Mouse (Mus musculus): Measurements from ENCODE around the gene Ckmt1. TPM values are rescaled to one million over a fixed set of nuclear protein-coding genes. Genes with fewer than 3 reads are reported as not detected.

The Ckmt1 gene
- total RNA-seq, 2 experiments from 2014 or later: 365 to 394 TPM

- peak in 1 of 2 experiments; percentile 13 for DNase-seq (ENCODE audit: low spot score in 2 of 2)
Measured at GRCm38 (mm10) chr2:121408160-121408559, 50.6 kb downstream of the Ckmt1 start.

GRCm38 (mm10) chr2:121412843-121413386 is 55.4 kb downstream of the Ckmt1 start:
- DNase-seq (ENCODE audit: low spot score in 2 of 2): no peak

Other genes with a start within 250 kb of the Ckmt1 start
- under 1 TPM in 1 of 2 experiments, not detected in 1; 0.21 TPM for gene Tgm7, start 247.9 kb upstream of the Ckmt1 start, total RNA-seq (2021)
- gene Adal, start 217.3 kb upstream of the Ckmt1 start, total RNA-seq (2021): 10 to 100 TPM; 14.5 to 17.8 TPM
- 1 to 10 TPM; 6.9 to 7.6 TPM for gene Lcmt2, start 217.1 kb upstream of the Ckmt1 start, total RNA-seq (2021)
- 10 to 100 TPM; 45.6 to 49.8 TPM for gene Tubgcp4, start 187.1 kb upstream of the Ckmt1 start, total RNA-seq (2021)
- gene Zscan29, start 186.6 kb upstream of the Ckmt1 start, total RNA-seq (2021): 1 to 10 TPM; 6.5 to 6.9 TPM
- gene Trp53bp1, start 86.3 kb upstream of the Ckmt1 start, total RNA-seq (2021): 100 to 1,000 TPM; 140 to 151 TPM
- 100 to 1,000 TPM; 521 to 561 TPM for gene Map1a, start 68.1 kb upstream of the Ckmt1 start, total RNA-seq (2021)
- 100 to 1,000 TPM; 132 to 136 TPM for gene Ppip5k1, start 2.3 kb upstream of the Ckmt1 start, total RNA-seq (2021)
- gene Strc, start 29.5 kb downstream of the Ckmt1 start, total RNA-seq (2021): under 1 TPM; 0.09 to 0.23 TPM
- 100 to 1,000 TPM; 188 to 192 TPM for gene Pdia3, start 56.1 kb downstream of the Ckmt1 start, total RNA-seq (2021)
- gene Catsper2, start 56.1 kb downstream of the Ckmt1 start, total RNA-seq (2021): 1 to 10 TPM; 2.6 to 3.9 TPM
- gene Ell3, start 86.6 kb downstream of the Ckmt1 start, total RNA-seq (2021): not detected
- 100 to 1,000 TPM; 150 to 163 TPM for gene Serf2, start 91.5 kb downstream of the Ckmt1 start, total RNA-seq (2021)
- gene Hypk, start 95.6 kb downstream of the Ckmt1 start, total RNA-seq (2021): 10 to 100 TPM; 18.3 to 20.9 TPM
- under 1 TPM; 0.26 to 0.37 TPM for gene Serinc4, start 99.1 kb downstream of the Ckmt1 start, total RNA-seq (2021)
- gene Mfap1b, start 116.4 kb downstream of the Ckmt1 start, total RNA-seq (2021): 10 to 100 TPM; 41.6 to 45.0 TPM
- 10 to 100 TPM; 27.9 to 34.0 TPM for gene Mfap1a, start 149.0 kb downstream of the Ckmt1 start, total RNA-seq (2021)
- 1 to 10 TPM; 4.2 to 4.7 TPM for gene Wdr76, start 149.0 kb downstream of the Ckmt1 start, total RNA-seq (2021)

Measured in left cerebral cortex, adult 18-20 months (tissue).